Mouse (Mus musculus): ENCODE data around the gene Rapgef4.

The Rapgef4 gene

DNA sequence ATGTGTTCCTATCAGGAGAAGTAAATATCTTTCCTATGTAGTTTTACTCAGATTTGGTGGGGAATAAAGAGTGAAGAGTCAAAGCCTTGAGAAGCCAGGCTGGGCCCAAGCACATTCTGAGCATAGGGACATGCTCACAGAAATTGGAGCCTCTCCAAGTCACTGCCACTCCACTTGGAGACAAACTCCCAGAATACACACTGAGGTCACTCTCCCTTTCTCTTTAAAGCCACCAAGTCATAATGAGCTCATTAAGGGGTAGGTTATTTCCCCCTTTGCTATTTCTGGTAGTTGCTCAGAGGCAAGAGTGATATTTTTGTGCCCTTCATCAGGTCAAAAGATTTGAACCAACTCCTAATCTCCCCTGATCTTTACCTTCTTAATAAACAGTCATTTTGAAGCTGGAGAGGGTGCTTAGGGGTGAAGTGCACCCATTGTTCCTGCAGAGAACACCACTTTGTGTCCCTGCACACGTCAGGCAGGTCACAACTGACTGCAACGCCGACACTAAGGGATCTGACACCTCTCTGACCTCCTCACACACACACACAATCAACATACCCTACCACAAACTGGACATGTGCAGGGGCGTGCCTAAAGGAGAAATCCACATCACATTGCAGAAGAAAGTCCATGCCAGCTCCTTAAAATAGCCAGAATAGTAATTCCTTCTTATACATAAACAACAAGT is 288.8 kb downstream of the Rapgef4 start:
- no peak for DNase-seq (ENCODE audit: low read depth, low spot score)

DNA sequence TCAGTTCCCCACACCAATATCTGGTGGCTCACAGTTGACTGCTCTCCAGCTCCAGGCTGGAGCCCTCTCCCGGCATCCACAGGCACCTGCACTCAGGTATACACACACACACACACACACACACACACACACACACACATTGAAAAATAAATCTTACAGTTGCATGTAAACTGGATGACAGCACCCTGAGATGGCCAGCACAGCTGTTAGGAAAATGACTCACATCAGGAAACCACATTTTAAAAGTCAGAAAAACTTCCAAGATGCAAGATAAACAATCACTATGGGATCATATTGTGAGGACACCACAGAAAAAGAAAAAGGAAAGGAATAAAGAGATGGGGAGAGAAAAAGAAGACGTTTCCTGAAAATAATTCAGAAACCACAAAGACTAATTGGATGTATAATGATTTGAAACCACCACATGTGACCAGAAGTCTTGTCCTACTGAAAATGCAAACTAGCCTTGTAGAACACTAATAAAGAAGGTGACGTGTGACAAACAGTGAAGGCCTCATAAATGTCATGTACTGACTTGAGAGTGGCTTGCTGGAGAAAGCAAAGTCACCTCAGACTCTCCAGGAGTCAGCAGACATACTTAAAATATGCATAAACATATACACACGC is 297.3 kb downstream of the Rapgef4 start:
- DNase-seq (ENCODE audit: low read depth, low spot score) = no peak

DNA sequence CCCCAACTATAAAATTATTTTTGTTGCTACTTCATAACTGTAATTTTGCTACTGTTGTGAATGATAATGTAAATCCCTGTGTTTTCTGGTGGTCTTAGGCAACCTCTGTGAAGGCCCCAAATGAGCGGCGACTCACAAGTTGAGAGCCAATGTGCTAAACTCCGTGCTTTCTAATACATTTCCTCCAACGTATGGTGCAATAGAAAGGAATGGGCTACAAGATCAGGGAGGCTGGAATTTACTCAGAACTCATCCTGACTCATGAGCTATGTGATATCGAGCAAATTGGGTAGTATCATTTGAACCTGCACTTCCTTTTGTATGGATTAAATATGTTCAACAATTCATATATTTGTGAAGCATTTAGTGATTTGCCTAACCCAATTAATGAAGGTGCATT is 299.5 kb downstream of the Rapgef4 start:
- no peak for DNase-seq (ENCODE audit: low read depth, low spot score)

DNA sequence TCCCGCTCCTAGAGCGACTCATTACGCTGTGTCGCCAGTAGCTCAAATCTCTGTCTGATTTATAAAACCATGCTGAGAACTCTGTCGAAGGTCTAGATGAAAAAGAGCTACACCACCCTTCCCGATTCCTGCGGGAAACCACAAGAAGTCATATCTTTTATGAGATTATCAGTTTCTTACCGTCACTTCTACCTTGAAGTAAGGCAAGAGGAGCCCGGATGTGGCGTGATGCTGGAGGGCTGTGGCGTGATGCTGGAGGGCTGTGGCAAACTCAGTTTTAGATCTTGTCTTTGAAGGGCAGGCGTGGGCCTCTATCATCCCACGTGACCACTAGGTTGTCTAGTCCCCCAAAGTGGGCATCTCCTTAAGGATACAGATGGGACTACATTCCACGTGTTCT is 300.9 kb downstream of the Rapgef4 start:
- peak; percentile 86 for DNase-seq (ENCODE audit: low read depth, low spot score)

GRCm38 (mm10) chr2:72282733-72283132 is 301.7 kb downstream of the Rapgef4 start:
- DNase-seq (ENCODE audit: low read depth, low spot score) = peak; percentile 81

DNA sequence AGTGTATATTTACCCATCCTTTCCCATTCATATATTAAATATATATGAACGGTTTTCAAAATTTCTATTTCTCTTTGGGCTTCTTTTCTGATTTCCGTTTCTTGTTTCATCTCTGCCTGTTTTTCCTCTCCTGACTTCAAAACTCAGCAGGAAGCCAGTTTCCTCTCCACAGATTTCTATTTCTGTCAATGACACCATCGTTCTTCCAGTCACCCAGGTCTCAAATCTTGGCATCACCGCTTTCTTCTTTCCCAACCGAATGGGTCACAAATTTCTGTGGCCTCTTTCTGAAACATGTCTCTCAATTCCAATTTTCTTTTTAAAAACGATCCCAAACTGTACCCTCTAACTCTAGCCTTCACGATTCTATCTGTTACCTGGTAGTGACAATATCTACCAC is 303.6 kb downstream of the Rapgef4 start:
- DNase-seq (ENCODE audit: low read depth, low spot score) = no peak

DNA sequence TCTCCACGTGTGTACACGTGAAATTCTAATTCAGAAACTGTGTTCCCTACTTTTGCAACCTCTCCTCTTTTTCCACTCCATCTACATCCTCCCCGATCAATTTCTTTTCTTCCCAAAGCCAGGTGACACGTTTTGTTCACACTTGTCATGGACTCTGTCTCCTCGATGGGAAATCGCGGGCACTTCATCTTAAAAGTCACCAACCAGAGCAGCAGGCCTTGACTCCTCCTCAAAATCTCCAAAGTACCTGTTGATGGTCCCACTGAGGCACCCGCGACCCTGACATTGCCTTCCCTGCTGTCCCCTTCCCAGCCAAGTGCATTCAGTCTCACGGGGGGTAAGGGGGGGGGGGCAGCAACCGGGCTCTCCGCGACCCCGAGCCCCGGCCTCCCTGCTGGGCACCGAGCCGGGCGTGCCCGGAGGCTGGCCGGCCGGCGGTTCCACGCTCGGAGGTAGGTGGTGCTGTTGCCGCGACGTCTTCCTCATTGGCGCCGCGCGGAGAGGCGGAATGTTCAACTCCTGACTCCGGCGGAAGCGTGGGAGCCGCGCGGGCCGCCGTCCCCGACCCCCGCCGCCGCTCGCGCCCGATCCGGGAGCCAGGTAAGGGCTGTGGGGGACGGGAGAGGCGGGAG is 304.3 kb downstream of the Rapgef4 start, which contains the start of gene Map3k20:
Gene Map3k20 (plus strand): TSS at position 382 of the 632 bp plus-strand sequence.
- DNase-seq (ENCODE audit: low read depth, low spot score) = peak; percentile 45

DNA sequence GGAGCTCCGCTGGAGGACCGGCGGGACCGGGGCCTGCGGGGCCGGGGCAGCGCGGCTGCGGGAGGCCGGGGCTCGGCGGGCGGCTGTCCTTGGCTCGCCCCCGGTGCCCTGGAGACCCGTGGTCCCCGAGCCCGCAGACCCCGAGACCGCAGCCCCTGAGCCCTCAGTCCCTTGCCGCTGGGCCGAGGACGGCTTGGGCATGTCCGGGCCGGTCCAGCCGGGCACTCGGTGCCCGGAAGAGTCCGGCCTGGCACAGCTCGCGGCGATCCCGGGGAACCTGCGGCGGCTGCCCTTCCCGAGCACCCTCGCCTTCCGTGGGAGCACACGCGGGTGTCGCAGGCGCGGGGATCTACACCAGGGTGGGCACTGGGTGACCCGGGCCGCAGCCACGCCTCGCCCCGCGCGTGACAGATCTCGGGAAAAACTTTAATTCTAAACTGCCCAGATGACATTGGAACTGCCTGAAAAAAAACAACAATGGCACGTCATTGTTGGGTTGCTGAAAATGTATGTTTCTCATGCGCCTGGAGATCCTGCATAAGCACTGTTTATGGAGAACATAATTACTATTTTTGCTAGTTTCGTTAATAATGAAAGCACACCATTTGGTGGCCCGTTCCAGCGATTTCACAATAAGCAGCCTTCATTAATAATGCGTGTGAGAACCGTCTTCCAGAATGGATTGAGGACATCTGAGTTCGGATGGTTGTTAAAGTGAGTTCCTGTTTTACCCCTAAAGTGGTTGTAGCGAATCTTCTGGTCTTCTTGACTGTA is 305.0 kb downstream of the Rapgef4 start:
- DNase-seq (ENCODE audit: low read depth, low spot score) = peak; percentile 13

GRCm38 (mm10) chr2:72287142-72287541 is 306.1 kb downstream of the Rapgef4 start:
- no peak for DNase-seq (ENCODE audit: low read depth, low spot score)

DNA sequence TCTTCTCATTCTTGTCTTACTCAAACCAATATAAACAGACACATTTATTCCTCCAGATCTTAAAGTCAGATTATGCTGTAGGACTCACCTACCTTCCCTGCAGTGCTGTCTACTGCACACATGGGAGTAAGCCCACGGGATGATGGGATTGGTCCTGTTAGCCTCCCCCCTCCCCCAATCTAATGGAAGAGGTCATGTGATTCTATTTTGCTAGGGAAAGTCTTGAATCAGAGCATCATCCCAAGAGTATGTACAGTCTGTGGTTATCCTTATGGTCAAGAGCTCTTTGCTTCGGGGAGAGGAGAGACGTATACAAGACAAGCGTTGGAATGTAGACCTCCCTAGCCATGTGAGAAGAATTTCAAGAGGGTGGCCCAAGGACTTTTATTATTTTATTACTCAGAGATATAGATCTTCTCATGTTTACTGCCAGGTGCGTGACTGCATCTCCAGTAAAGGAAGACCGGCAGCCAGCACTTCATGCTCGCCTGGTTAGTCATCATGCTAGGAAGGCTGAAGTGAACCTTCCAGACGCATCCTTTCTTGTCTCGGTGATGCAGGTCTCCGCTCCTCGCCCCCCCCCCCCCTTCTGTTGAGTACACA is 308.0 kb downstream of the Rapgef4 start:
- no peak for DNase-seq (ENCODE audit: low read depth, low spot score)

DNA sequence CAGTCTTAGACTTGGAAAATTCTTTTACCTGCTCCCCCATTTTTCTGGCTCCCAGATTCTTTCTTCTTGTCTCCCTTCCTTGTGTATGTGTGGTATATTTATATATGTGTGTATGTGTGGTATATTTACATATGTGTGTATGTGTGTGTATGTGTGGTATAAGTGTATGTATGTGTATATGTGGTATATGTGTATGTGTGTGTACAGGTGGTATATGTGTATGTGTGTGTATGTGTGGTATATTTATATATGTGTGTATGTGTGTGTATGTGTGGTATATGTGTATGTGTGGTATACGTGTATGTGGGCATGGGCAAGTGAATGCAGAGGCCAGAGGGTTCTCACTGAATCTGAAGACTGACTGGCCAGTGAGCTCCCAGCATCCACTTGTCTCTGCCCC is 310.1 kb downstream of the Rapgef4 start:
- no peak for DNase-seq (ENCODE audit: low read depth, low spot score)

DNA sequence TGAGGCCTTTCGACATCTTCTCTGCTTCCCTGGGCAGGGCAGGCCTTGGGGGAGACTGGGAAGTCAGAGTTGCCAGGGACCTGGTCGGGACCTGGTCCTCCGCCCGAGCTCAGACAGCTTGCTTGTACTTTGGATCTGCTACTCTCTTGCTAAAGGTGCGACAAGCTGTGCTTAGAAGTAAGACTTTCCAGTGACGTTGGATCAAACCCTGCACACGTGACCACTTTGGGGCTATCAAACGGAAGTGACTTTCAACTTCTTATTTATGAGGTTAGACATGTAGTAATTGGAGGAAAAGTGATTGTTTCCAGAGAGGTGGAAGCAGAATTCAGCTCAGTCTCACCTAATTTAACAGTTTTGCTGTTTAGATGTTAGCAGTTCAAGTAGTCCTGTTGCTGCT is 311.5 kb downstream of the Rapgef4 start:
- DNase-seq (ENCODE audit: low read depth, low spot score) = peak; percentile 33

- no peak for DNase-seq (ENCODE audit: low read depth, low spot score)
Observed at GRCm38 (mm10) chr2:72294994-72295393, 314.0 kb downstream of the Rapgef4 start.

DNA sequence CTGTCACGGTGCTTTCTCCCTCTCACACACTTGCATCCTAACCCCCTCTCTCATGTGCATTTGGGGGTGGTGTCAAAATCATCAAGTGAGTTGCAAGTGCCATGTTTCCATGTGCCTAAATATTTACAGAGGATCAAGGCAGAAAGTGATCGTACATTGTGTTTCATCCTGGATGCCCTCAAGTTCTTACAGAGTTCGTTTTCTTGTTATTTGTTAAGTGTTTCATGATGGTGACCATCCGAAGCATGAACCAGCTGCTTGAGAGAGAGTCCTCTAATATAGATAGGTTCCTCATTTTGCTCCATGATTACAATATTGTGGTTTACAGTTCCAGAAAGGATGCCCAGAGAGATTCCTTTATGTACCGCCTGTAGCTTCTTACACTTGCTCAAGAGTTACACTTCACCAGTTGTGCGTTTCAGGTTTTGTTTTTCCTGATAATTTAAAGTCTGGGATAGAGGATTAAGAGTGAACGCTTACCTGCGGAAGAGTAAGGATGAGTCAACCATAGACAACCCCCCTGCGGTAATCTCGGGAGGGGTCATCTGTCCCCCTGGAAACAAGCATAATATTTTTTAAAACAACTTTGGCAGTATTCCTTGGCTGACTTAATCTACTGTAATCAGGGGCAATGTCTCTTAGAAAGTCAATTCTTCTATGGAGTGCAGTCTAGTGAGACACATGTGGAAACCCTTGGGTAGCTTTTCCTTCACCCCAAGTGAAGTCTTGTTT is 316.1 kb downstream of the Rapgef4 start:
- DNase-seq (ENCODE audit: low read depth, low spot score) = no peak

DNA sequence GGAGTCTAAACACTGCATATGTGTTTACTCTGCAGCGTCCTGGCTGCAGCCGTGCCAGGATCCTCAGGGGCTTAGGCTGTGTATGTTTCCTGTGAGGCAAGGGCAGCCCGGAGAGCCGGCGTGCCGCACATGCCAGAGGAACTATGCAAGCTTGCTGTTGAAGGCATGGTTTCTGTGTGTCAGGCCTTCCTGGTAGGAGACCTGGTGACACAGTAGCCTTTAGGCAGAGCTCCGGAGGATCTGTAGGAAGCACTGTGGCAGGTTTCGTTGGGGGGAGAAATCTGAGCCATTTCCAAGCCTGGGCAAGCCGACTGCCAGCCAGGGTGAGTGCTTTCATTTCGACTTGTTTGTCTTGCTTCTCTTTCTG is 316.7 kb downstream of the Rapgef4 start:
- DNase-seq (ENCODE audit: low read depth, low spot score) = no peak

DNA sequence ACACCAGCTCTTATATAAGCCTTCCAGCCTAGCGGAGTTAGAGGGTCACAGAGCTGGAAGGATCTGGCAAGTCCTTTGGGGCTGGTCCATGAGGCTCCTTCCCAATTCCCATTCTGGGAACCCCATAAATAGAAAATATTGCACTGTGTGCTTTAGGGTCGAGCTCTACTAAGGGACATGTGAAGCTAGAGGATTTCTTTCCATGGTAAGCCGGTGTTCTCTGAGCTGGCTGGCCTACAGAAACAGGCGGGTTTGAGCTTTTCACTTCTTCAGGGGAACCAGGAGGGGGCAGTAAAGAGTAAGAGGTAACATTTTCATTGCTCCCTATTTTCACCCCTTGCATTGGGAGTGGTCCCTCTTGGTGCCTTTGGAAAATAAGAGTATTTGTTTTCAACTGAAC is 317.4 kb downstream of the Rapgef4 start:
- peak; percentile 16 for DNase-seq (ENCODE audit: low read depth, low spot score)

DNA sequence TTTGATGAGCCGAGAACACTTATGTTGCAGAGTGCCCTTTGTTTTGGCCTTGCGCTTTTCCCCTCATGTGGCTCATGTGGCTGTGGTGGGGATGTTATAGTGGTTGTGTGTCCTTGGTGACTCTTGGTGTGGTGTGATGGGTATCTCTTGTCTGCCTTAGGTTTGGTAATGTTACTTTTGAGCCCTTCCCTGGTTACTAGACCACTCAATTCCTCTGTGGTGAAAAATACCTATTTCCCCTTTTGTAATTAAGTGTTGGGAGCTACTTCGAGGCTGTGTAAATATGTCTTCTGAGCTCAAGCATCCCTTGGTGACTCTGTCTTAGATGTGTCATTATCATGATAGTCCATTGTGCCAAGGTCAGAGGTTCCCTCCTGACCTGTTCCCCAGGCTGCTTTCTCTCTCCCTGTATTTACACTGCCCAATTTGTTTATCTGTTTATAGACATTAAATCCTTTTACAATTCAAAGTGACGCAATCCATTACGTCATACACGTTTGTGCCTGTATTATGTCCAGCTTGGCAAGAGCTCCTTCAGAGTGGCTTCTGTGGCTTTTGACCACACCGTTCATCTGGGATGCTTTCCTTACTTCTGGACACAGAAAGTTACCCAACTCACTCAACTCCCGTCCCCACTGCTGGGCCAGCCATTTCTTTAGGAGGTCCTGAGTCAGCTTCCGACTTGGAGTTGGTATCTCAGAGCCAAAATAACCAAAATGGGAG is 320.3 kb downstream of the Rapgef4 start:
- DNase-seq (ENCODE audit: low read depth, low spot score) = no peak

- DNase-seq (ENCODE audit: low read depth, low spot score) = no peak
Observed at GRCm38 (mm10) chr2:72305738-72306137, 324.7 kb downstream of the Rapgef4 start.

Measured in CD4-positive helper T cell, adult 2 months (primary cell).